Mouse (Mus musculus) MN1 (cell line): ENCODE results near the gene Olfr807.

Experiments
- DNase-seq: peaks from one replicate; pipeline ENCODE4 v3.0.0-alpha.2; 2016; ENCODE audit warnings: low spot score

Gene Olfr807

GRCm38 (mm10) chr10:129757693-129758092 lies at the start of gene Olfr807:
Gene Olfr807 (minus strand): TSS chr10:129757793.
- DNase-seq = no peak

- no peak for DNase-seq
Measured at GRCm38 (mm10) chr10:129804296-129804695, 46.7 kb upstream of the Olfr807 start, which contains the start of gene Olfr811. Gene Olfr811 (minus strand): TSS chr10:129804396.

GRCm38 (mm10) chr10:129794817-129795216 lies 37.2 kb upstream of the Olfr807 start, which contains the start of gene Olfr810:
Gene Olfr810 (minus strand): TSS chr10:129794917.
- DNase-seq = no peak

- no peak for DNase-seq
Measured at GRCm38 (mm10) chr10:129778123-129778522, 20.5 kb upstream of the Olfr807 start.

- DNase-seq = no peak
Measured at GRCm38 (mm10) chr10:129774338-129774737, 16.7 kb upstream of the Olfr807 start, which contains the start of gene Olfr809. Gene Olfr809 (plus strand): TSS chr10:129774638.

- DNase-seq = no peak
Measured at GRCm38 (mm10) chr10:129765182-129765581, 7.6 kb upstream of the Olfr807 start, which contains the start of gene Olfr808. Gene Olfr808 (plus strand): TSS chr10:129765482.

- DNase-seq = no peak
Measured at GRCm38 (mm10) chr10:129741821-129742220, 15.8 kb downstream of the Olfr807 start, which contains the start of gene Olfr806. Gene Olfr806 (minus strand): TSS chr10:129741921.

GRCm38 (mm10) chr10:129729275-129729674 lies 28.3 kb downstream of the Olfr807 start, which contains the start of gene Olfr805:
Gene Olfr805 (minus strand): TSS chr10:129729375.
- no peak for DNase-seq
